Mouse (Mus musculus): ENCODE results near the gene Fbln7. TPM values are rescaled to one million over a fixed set of nuclear protein-coding genes. Genes with fewer than 3 reads are reported as not detected.

Fbln7 gene
- not detected for polyA plus RNA-seq (2017; shearing (Covaris generic))

GRCm38 (mm10) chr2:128862636-128863035 is at the start of gene Fbln7:
Gene Fbln7, plus strand, starts transcription at chr2:128862981.

GRCm38 (mm10) chr2:128817786-128818681 is 44.7 kb upstream of the Fbln7 start, which contains the start of gene Tmem87b:
Gene Tmem87b, plus strand, starts transcription at chr2:128818118.

GRCm38 (mm10) chr2:128943538-128944528 is 81.1 kb downstream of the Fbln7 start, which contains the start of gene Zc3h8:
Gene Zc3h8, minus strand, starts transcription at chr2:128944077.

Other genes starting within 250 kb of the Fbln7 start
- 89.7 TPM for gene Anapc1, start 175.6 kb upstream of the Fbln7 start, polyA plus RNA-seq (2017; shearing (Covaris generic))
- 0.16 TPM for gene Mertk, start 164.0 kb upstream of the Fbln7 start, polyA plus RNA-seq (2017; shearing (Covaris generic))
- 43.0 TPM for gene Tmem87b, start 44.9 kb upstream of the Fbln7 start, polyA plus RNA-seq (2017; shearing (Covaris generic))
- 13.0 TPM for gene Zc3h8, start 81.1 kb downstream of the Fbln7 start, polyA plus RNA-seq (2017; shearing (Covaris generic))
- gene Zc3h6, start 104.4 kb downstream of the Fbln7 start, polyA plus RNA-seq (2017; shearing (Covaris generic)) = 5.4 TPM
- gene Gm10762, start 104.7 kb downstream of the Fbln7 start, polyA plus RNA-seq (2017; shearing (Covaris generic)) = 7.7 TPM
- gene Vinac1, start 185.2 kb downstream of the Fbln7 start, polyA plus RNA-seq (2017; shearing (Covaris generic)) = 0.07 TPM
- gene Ttl, start 203.0 kb downstream of the Fbln7 start, polyA plus RNA-seq (2017; shearing (Covaris generic)) = 5.9 TPM
- gene Polr1b, start 238.0 kb downstream of the Fbln7 start, polyA plus RNA-seq (2017; shearing (Covaris generic)) = 30.8 TPM

Data from naive thymus-derived CD4-positive, alpha-beta T cell, adult 5 months (primary cell).